Mouse (Mus musculus) hindbrain, embryonic 16.5 days (tissue): ENCODE data around the gene Crip2. TPM values are rescaled to one million over a fixed set of nuclear protein-coding genes. Genes with fewer than 3 reads are reported as not detected.
A peak's percentile ranks its signal among the peaks of the same experiment; 100 is the strongest.

ENCODE experiments used
- ATAC-seq: fragments of 200-750 bp; cut with Nextera tagmentation; 2 replicates; pipeline ENCODE4 v1.8.0; 2017; ENCODE audit warnings: moderate TSS enrichment, moderate library complexity
- H3K27ac ChIP-seq: fragments of 300-500 bp; sonication (generic); 2 replicates; pipeline ENCODE4 v1.5.1; 2014; ENCODE audit warnings: low read depth, mild to moderate bottlenecking, control low read depth, low read length, moderate library complexity
- H3K27me3 ChIP-seq: fragments of 300-500 bp; sonication (generic); replicated peaks from 2 replicates; pipeline ENCODE4 v1.6.1; 2014; ENCODE audit warnings: low read length; ENCODE audit not compliant: control insufficient read depth, insufficient read depth
- H3K36me3 ChIP-seq: fragments of 300-500 bp; sonication (generic); 2 replicates; pipeline ENCODE4 v1.6.1; 2014; ENCODE audit warnings: mild to moderate bottlenecking, low read length, moderate library complexity, mixed read lengths; ENCODE audit not compliant: control insufficient read depth, insufficient read depth
- H3K4me1 ChIP-seq: fragments of 300-500 bp; sonication (generic); 2 replicates; pipeline ENCODE4 v1.6.1; 2014; ENCODE audit warnings: low read depth, low read length; ENCODE audit not compliant: control insufficient read depth, insufficient read depth
- H3K4me2 ChIP-seq: fragments of 300-500 bp; sonication (generic); 2 replicates; pipeline ENCODE4 v1.6.1; 2014; ENCODE audit warnings: mild to moderate bottlenecking, low read length, control low read depth, moderate library complexity
- H3K4me3 ChIP-seq: fragments of 300-500 bp; sonication (generic); 2 replicates; pipeline ENCODE4 v1.5.1; 2014; ENCODE audit warnings: mild to moderate bottlenecking, low read length, control low read depth, moderate library complexity
- H3K9ac ChIP-seq: fragments of 300-500 bp; sonication (generic); 2 replicates; pipeline ENCODE4 v1.6.1; 2014; ENCODE audit warnings: low read depth, mild to moderate bottlenecking, control low read depth, low read length, moderate library complexity
- H3K9me3 ChIP-seq: fragments of 300-500 bp; sonication (generic); 2 replicates; pipeline ENCODE4 v1.6.1; 2014; ENCODE audit warnings: mild to moderate bottlenecking, low read length, moderate library complexity; ENCODE audit not compliant: control insufficient read depth
- WGBS: fragments of 180-500 bp; shearing (Covaris S2); extraction: QIAGEN DNeasy Blood & Tissue Kit; methylation state at CpG from one replicate; pipeline ENCODE4 v1.1.7; 2014; 5-methylcytosine and 5-hydroxymethylcytosine counted together
- polyA plus RNA-seq: library from polyadenylated mRNA; unstranded; fragments of >200 nt; fragmentation: Nextera tagmentation; extraction: Ambion mirVana; gene quantifications from 2 replicates; pipeline ENCODE4 v1.2.1, GENCODE M21; 2015

Gene Crip2
- polyA plus RNA-seq, 1 experiment from 2014 or later: 346 TPM

GRCm38 (mm10) chr12:113137260-113138213, 2.5 kb upstream of the Crip2 start:
- Histone ChIP-seq H3K9ac (no peak overlapping the region), H3K27ac (no peak overlapping the region), H3K9me3 (no peaks in the 10 kb centered on the region), H3K27me3 (no peaks in the 10 kb centered on the region), H3K4me3 (no peak overlapping the region), H3K4me1 (peaks cover 30% of the 10 kb centered on the region), H3K4me2 (no peak overlapping the region), H3K36me3 (peaks cover 38% of the 10 kb centered on the region)
- 86% methylated on average over 18 of the region's 18 CpGs for WGBS
- no peak for ATAC-seq

DNA sequence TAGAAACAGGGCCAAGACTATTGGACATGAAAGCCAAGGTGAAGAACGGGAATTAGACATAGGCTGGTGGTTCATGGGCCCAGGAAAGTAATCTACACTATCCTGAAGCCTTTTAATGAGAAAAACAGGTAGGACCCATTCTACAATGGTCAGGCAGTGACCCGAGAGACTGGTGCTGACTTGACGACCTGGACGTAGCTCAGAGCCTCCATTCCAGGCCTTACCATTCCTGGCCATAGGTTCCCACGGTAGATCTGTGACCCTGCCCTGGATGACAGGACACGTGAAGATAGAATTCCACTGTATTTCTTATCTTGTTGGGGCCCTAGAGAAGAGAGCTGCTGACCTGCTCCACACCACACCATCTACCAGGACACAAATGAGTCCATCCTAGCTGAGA, 1.7 kb upstream of the Crip2 start:
- Histone ChIP-seq H3K27me3 (no peaks in the 10 kb centered on the region), H3K4me3 (no peak overlapping the region), H3K4me1 (peaks cover 38% of the 10 kb centered on the region), H3K4me2 (no peak overlapping the region), H3K9ac (no peak overlapping the region), H3K9me3 (no peaks in the 10 kb centered on the region), H3K27ac (no peak overlapping the region), H3K36me3 (peaks cover 31% of the 10 kb centered on the region)
- no peak for ATAC-seq
- WGBS: 76% methylated on average over 6 of the region's 6 CpGs

- WGBS: 28% methylated on average over 11 of the region's 11 CpGs
- Histone ChIP-seq H3K4me2 (peak overlapping the region; percentile 69), H3K4me3 (peak overlapping the region; percentile 60), H3K9me3 (no peaks in the 10 kb centered on the region), H3K4me1 (peaks cover 38% of the 10 kb centered on the region), H3K27ac (peak overlapping the region; percentile 77), H3K9ac (peak overlapping the region; percentile 75), H3K36me3 (peaks cover 22% of the 10 kb centered on the region), H3K27me3 (no peaks in the 10 kb centered on the region)
- ATAC-seq: peak; percentile 0
Measured at GRCm38 (mm10) chr12:113138901-113139864, 853 bp upstream of the Crip2 start.

DNA sequence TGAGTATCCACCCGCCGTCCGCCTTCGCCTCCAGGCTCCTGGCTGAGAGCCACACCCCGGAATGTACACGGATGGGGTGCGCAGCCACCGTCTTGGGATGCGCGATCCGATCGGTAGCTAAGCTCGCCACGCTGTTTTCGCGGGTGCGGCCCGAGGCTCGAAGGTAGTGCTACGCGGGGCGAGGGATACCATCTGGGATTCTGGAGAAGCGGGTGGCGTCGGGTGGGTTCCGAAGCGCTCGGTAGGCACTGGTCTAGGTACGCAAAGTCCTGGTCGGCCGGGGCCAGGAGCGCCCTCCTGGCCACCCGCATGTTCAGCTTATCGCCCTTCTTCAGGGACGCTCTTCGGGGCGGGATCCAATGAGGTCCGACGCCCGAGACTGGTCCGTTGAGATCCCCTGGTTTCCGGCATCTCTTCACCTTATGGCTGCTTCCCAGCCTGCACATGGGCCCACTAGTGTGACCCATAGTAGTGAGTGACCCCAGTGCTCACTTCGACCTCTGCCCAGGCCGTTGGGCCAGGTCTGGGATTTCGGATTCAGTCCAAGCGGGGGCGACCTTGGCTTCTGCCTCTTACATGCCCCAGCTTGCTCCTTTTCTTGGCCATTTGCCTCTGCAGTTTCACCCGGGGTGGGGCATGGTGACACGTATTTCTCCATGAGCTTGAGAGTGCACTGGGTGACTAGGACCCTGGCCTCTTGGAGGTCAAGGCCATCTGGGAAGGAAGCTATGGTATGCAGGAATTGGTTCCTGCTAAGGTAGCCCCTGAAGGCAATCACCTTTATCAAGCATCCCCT, 778 bp downstream of the Crip2 start:
- WGBS: 1% methylated on average over 49 of the region's 49 CpGs
- peak overlapping the region; percentile 77 for H3K27ac ChIP-seq
- H3K36me3 ChIP-seq: peaks cover 8% of the 10 kb centered on the region

GRCm38 (mm10) chr12:113141531-113141973, 1.5 kb downstream of the Crip2 start:
- peaks cover under 1% of the 10 kb centered on the region for H3K36me3 ChIP-seq
- peak overlapping the region; percentile 77 for H3K27ac ChIP-seq
- H3K4me2 ChIP-seq: peak overlapping the region; percentile 69
- peak overlapping the region; percentile 60 for H3K4me3 ChIP-seq
- ATAC-seq: no peak
- H3K9me3 ChIP-seq: no peaks in the 10 kb centered on the region
- H3K4me1 ChIP-seq: peaks cover 43% of the 10 kb centered on the region
- WGBS: 23% methylated on average over 8 of the region's 8 CpGs
- no peaks in the 10 kb centered on the region for H3K27me3 ChIP-seq
- H3K9ac ChIP-seq: peak overlapping the region; percentile 75

More for the DNA sequence above, 778 bp downstream of the Crip2 start:
- peak overlapping the region; percentile 75 for H3K9ac ChIP-seq
- no peaks in the 10 kb centered on the region for H3K9me3 ChIP-seq
- H3K4me3 ChIP-seq: peak overlapping the region; percentile 60
- H3K4me1 ChIP-seq: peaks cover 38% of the 10 kb centered on the region
- H3K27me3 ChIP-seq: no peaks in the 10 kb centered on the region
- peak overlapping the region; percentile 69 for H3K4me2 ChIP-seq
- ATAC-seq: no peak

DNA sequence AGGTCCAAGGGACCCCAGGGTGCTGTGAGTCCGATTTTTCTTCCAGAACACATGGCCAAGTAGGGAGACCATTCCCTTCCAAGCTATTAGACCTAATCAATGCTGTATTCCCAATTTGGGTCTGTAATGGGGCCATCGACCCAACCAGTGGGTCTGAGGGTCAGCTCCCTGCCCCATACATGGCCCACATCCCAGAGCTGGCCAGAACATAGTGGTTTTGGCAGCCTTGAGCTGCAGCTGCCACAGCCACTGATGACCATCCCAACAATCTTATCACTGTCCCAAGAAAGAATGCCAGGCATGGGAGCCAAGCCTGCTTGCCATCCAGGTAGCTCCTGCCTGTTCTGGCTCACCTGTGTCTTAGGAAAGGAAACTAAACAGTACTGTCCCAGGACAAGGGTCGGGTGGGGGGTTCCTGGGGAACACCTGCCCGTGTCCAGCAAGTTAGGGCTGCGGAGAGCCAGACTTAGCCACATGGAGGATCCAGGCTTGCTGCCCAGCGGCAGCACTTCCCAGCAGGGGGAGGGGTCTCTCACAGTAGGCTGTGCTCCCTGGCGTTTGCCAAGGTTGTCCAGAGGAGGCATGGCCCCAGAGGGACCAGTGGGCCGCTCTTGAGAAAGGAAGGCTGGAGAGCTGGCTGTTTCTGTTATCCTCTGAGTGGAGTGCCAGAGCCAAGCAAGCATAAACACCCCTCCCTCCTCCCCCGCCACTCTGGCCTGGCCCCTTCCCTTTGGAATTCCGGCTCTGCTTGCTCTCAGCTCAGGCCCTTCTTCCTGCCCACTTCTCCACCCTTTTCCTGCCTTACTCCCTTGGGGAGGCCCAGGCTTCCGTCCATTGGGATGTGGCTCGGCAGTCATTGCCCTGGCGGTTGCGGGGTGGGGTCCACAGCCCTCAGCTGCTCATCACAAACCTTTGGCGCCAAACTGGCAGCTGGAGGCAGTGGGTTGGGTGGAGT, 2.3 kb downstream of the Crip2 start:
- Histone ChIP-seq H3K9me3 (no peaks in the 10 kb centered on the region), H3K27me3 (no peaks in the 10 kb centered on the region), H3K4me2 (peak overlapping the region; percentile 69), H3K9ac (peak overlapping the region; percentile 75), H3K27ac (peak overlapping the region; percentile 77), H3K36me3 (no peaks in the 10 kb centered on the region; the same call in 1 of the 2 replicates), H3K4me3 (peak overlapping the region; percentile 60), H3K4me1 (peaks cover 45% of the 10 kb centered on the region)
- 16% methylated on average over 15 of the region's 15 CpGs for WGBS
- peak; percentile 6 for ATAC-seq

GRCm38 (mm10) chr12:113143164-113143563, 3.1 kb downstream of the Crip2 start:
- Histone ChIP-seq H3K9ac (peak overlapping the region; percentile 75), H3K4me2 (peak overlapping the region; percentile 69), H3K9me3 (no peaks in the 10 kb centered on the region), H3K4me3 (peak overlapping the region; percentile 60), H3K27me3 (no peaks in the 10 kb centered on the region), H3K27ac (no peak overlapping the region; the same call in 1 of the 2 replicates), H3K36me3 (no peaks in the 10 kb centered on the region; the same call in 1 of the 2 replicates), H3K4me1 (peaks cover 47% of the 10 kb centered on the region)
- ATAC-seq: no peak
- WGBS: 72% methylated on average over 7 of the region's 7 CpGs
